Mouse (Mus musculus) cerebellum, postnatal 36 days (tissue): ENCODE results near the gene Tspan11.

Source experiments
- DNase-seq, 2 experiments: peaks; one replicate each; pipeline ENCODE4 v3.0.0; 2021 to 2022; ENCODE audit warnings: mixed read lengths in 2 of 2

Gene Tspan11

DNA sequence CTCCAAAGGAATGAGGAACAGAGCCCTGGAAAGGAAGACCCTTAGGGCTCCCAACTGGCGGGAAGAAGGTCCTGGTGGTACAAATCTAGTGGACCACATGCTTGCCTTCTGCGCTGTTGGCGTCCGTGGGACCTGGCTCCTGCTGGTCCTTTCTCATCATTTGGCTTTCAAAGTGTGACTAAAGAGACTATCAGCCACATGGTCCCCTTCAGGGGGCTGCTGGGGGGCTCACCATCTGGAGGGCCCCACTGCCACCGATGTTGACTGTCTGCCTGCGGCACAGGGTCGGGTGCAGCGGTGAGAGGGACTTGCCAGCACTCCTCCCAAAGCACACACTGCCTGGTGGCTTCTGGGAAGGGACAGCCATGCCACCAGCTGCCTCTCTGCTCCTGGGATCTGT lies 105.6 kb downstream of the Tspan11 start:
- peak in 1 of 2 experiments; percentile 41 for DNase-seq

DNA sequence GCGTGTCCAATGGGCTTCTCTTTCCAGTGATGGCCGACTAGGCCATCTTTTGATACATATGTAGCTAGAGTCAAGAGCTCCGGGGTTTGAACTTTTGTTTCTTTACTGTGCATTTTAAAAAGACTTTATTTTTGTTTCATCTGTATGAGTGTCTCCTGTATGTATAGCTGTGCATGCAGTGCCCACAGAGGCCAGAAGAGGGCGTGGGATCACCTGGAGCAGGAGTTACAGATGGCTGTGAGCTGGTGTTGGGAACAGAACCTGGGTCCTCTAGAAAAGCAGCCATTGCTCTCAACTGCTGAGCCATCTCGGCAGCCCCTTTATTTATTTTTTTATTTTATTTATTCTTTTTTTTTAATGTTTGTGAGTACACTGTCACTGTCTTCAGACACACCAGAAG lies 109.5 kb downstream of the Tspan11 start:
- no peak for DNase-seq

DNA sequence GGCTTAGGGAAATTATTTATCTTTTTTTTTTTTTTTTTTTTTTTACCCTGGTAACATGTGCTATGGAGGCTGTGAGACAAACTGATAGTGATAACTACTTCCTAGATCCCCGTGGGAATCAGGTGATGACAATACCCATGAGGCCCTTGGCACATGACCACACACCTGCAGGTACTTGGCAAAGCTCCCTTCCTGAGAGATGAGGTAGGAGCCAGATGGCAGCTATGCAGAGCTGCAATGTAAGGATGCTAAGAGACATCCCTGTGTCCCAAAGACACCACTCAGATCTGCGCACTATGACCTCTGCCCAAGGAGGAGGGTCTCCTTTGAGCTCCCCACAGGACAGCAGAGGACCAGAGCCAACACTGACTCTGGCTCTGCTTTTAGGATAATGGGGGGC lies 111.7 kb downstream of the Tspan11 start:
- peak; percentile 88 to 89 for DNase-seq

DNA sequence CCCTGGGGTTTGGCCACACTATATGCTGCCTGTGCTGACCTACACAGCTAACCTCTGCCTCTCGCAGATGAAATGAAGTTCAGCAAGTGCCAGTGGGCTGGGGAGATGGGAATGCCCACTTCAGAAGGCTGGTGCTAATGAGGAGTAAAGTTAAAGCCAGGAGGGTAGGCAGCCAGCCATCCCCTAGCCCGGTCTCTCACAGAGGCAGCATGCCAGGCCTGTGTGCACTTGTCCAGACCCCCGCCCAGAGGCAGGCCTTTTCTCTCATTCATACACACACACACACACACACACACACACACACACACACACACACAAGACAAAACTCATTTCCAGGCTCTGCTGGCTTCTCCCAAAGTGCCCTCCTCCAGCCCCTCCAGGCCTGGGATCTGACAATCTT lies 113.4 kb downstream of the Tspan11 start:
- DNase-seq, result no peak

DNA sequence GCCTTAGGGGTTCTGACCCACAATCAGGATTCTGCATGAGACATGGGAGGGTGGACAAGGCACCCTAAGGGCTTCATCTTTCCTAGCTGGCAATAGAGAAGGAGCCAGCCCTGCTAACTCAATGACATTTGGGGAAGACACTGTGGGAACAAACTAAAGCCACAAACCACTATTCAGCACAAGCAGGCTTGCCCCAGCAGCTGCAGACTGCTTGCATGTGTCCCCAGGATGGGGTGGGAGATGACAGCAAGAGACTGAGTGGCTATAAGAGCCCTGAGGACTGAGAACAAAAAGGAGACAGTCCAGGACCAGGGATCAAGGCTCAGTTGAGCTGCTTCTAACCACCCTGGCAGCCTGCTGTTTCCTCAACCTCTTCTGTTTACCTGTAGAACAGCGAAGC lies 114.2 kb downstream of the Tspan11 start:
- no peak for DNase-seq

DNA sequence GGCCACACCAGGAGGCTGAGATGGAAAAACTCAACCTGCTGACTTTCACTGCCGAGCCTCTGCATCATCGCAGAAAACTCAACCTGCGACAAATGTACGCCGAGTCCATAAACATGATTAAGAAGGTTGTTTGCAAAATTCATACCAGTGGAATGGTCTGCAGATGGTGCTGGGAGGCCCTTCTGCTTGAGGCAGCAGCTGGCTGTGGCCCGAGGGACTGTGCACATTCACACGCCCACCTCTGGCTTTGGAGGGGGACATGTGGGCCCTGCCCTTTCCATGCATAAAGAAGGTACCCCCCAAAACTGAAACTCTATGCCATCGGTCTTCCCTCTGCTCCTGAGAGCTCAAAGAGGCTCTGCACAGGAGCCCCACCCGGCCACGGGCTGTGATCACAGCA lies 114.7 kb downstream of the Tspan11 start:
- no peak for DNase-seq

DNA sequence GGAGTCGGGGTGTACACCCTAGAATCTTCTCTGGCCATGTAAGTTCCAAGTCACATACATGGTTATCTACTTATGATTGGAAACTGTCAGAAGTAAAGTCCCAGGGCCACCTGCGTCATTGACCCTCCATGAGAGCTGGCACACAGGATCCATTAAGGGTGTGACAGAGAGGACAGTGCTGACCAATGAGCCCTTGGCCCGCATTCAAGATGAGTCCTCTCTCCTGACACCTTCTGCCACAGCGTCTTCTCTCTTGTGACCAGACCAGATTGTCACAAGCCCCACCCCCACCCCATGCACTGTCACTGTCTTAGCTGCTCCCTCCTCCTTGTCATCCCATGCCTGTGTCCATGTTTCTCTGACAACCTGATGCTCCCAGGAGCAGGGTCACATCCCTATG lies 115.3 kb downstream of the Tspan11 start:
- peak in 1 of 2 experiments; percentile 56 for DNase-seq

DNA sequence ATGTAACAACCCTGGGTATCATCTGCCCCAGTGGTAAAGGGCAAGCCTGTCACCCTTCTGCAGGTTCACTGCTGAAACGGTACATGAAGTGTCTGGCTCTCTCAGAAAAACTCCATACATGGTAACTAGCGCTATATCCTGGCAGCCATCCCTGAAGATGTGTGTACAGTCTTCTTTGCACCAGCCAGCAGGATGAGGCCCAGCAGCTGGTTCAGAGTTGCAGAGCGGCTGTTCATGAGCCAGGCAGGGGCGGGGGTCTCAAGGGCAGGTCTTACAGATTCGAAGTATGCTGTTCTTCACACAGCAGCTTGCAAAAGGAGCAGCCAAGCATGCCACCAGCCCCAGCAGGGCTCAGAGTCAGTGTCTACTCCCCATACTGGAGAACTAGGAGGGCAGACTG lies 116.2 kb downstream of the Tspan11 start:
- no peak for DNase-seq
